Mouse (Mus musculus) B cell, adult 67 days (primary cell): Measurements from ENCODE around the gene Fam57a. TPM values are rescaled to one million over a fixed set of nuclear protein-coding genes. Genes with fewer than 3 reads are reported as not detected.

Source experiments
- total RNA-seq, 2 experiments: library from RNA; stranded (reverse); gene quantifications; 4 replicates each; pipeline ENCODE4 v1.2.4; 2023

Gene Fam57a
- 1 to 10 TPM; 2.3 to 3.6 TPM for total RNA-seq

DNA sequence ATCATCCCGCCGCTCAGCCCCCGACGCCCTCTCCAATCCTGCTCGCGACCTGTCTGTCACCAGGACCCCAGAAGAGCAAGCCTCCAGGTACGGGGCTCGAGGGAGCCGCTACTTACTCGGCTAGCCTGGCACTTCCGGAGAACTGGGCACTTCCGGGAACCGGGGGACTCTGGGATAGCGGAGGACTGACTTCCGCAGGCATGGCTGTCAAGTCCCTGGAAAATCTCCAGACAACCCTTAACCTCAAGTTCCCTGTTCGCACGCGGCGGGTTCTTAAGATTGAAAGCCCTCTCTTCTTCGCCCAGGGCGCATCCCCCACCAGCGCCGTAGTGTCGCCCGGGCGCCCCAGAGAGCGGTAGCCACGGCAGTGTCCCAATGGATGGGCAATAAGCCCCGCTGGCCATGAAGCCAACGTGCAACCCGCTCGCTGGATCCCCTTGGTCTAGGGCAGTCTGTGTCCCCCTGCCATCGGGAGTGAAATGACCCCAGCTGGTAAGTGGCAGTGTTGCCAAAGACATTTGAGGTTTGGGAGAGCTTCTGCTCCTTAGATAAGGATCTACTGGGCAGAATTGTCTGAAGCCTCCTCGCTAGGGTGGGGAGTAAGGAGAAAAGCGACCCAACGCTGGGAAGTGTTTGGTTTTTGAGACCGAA, at the start of gene Fam57a, which contains the start of gene Vps53:
Fam57a (plus strand) TSS at position 177 of the 651 bp plus-strand sequence.
Vps53 (minus strand) TSS at position 153 of the 651 bp plus-strand sequence.

DNA sequence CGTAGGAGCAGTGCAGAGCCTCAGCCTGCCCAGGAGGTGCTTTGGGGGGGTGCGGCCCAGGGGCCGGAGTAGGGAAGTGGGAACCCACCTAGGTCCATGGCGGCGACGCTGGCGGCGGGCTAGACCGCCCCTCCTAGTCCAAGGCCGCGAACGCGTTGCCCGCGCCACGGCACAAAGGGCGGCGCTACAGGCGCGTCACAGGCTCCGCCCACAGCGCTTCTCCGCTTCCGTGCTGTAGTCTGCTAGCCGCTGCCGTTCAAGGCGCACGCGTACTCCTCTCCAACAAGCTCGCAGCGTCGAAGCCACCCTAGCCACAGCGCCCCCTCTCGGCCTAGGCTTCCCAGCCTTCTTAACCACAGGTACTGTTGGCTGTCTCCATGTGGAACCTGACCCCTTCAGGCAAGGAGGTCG, 37.9 kb downstream of the Fam57a start, which contains the start of the genes Dbil5 and Gemin4:
Dbil5 (plus strand) TSS at position 219 of the 411 bp plus-strand sequence.
Gemin4 (minus strand) TSS at position 275 of the 411 bp plus-strand sequence.

DNA sequence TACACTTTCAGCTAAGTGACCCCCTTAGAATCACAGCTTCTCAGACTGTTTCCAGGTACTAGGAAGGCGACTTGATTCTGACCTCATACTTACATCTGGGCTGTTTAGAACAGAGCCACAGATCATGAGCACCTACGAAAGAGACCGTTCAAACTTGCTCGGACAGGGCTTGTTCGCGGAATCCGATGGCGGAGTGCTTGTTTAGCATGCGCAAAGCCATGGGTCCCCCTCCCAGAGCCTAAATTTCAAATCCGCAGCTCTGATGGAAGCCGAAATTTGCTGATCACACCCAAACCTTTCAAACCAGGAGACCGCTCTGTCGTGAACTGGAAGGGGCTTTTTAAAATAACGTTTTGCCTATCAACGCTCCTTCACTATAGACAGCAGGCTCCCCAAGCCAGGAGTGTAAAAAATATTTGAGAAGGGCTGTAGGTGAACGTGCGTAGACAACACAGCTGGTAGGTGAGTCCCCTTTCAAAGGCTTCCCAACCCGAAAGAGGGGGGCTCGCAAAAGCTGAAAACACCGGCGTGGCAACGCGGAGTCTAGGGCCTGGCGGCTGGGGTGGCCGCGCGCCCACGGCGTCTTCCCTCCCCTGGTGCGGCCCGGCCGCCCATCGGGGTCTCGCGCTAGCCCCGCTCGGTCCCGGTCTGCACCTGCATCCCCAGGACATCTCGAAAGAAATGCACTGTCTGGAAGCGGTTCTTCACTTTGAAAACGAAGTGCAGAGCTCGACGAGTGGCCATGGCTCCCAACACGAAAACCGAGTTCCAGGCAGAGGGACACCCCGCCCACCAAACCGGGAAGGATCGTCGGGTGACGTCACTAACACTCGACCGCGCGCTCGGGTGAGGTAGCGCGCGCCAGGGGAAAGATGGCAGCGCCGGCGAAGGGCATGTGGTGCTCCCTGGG, 63.7 kb downstream of the Fam57a start, which contains the start of the genes Mrm3 and Glod4:
Mrm3 (plus strand) TSS at position 815 of the 910 bp plus-strand sequence.
Glod4 (minus strand) TSS at position 825 of the 910 bp plus-strand sequence.

Other genes with a start within 250 kb of the Fam57a start
- gene Rph3al, start 241.2 kb upstream of the Fam57a start, total RNA-seq: 10 to 100 TPM in 1 of 2 experiments, 1 to 10 TPM in 1; 9.8 to 11.4 TPM
- 1 to 10 TPM; 8.8 to 9.1 TPM for gene 1700016K19Rik, start 179.8 kb upstream of the Fam57a start, total RNA-seq
- 10 to 100 TPM; 39.9 to 43.0 TPM for gene Rflnb, start 151.9 kb upstream of the Fam57a start, total RNA-seq
- 10 to 100 TPM; 40.7 to 48.3 TPM for gene Vps53, start within 50 bp of the Fam57a start, total RNA-seq
- gene Dbil5, start 37.9 kb downstream of the Fam57a start, total RNA-seq: not detected
- 10 to 100 TPM in 1 of 2 experiments, 1 to 10 TPM in 1; 9.7 to 12.0 TPM for gene Gemin4, start 38.0 kb downstream of the Fam57a start, total RNA-seq
- 10 to 100 TPM; 11.3 to 17.1 TPM for gene Mrm3, start 64.0 kb downstream of the Fam57a start, total RNA-seq
- 10 to 100 TPM; 27.2 to 33.6 TPM for gene Glod4, start 64.1 kb downstream of the Fam57a start, total RNA-seq
- 1 to 10 TPM; 5.2 to 6.2 TPM for gene Nxn, start 219.5 kb downstream of the Fam57a start, total RNA-seq
- 10 to 100 TPM; 15.1 to 19.4 TPM for gene Timm22, start 227.3 kb downstream of the Fam57a start, total RNA-seq